Mouse (Mus musculus) olfactory bulb, adult 2 months (tissue): ENCODE measurements at regions not wholly inside any gene's neighbourhood (a gene's known extent, or its start where the extent isn't known, plus 50 kb on each side); places are given as distances from the start of the nearest gene placed in this dataset.

ENCODE experiments used
- CTCF ChIP-seq: fragments of 200-500 bp; IDR thresholded peaks from 2 replicates; pipeline ENCODE4 v1.5.1; 2012; ENCODE audit warnings: low read depth, mild to moderate bottlenecking, low read length, moderate library complexity; ENCODE audit not compliant: insufficient read depth
- POLR2A ChIP-seq: fragments of 200-500 bp; IDR thresholded peaks from 2 replicates; pipeline ENCODE4 v1.6.1; 2012; ENCODE audit warnings: mild to moderate bottlenecking, low read depth, low read length, moderate library complexity; ENCODE audit not compliant: insufficient read depth

DNA sequence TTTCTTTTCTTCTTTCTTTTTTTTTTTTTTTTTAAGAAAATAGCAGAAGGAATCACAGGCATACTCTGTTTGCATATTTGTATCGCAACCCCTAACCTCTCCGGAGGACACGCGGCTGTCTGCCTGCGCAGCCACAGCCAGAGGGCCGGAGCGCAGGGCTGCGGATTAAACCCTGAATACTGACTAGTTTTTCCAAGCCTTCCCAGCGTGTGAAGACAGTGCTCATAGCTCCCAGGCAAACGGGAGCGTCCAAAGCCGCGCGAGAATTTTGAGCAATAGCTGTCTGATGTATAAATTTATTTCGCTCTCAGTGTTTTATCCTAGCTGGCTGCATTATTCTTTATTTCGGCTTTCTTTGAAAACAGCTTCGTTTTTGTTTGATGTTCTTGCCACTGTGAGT, 51.1 kb upstream of the Lsm14a start:
- TF ChIP-seq CTCF (no peak), POLR2A (no peak)
